Mouse (Mus musculus) frontal cortex, postnatal 36 days (tissue): ENCODE measurements around the gene Rundc1.
"Not testable (repeated sequence)": the region's sequence is repeated elsewhere in the genome, so short reads cannot be mapped to it uniquely, and the experiment has no call there.

ENCODE experiments used
- DNase-seq, 2 experiments: peaks; one replicate each; pipeline ENCODE4 v3.0.0; 2022; ENCODE audit warnings: low spot score in 2 of 2

The Rundc1 gene

DNA sequence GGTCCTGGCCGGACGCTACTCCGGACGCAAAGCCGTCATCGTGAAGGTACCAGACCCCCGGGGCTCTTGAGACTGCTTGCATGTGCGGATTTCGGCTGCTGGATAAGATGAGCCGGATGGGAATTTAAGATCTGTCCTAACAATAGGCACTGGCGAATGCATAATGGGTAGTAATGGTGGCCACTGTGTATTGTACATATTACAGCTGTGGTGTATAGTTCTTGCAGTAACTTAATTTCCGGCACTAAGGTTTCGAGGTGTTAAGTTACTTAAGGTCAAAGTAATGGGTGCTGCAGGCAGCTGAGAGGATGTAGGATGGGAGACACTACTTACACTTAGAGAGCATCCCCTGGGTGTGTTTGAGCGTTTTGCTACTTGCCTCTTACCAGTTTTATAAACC, 17.9 kb downstream of the Rundc1 start:
- DNase-seq, result no peak

DNA sequence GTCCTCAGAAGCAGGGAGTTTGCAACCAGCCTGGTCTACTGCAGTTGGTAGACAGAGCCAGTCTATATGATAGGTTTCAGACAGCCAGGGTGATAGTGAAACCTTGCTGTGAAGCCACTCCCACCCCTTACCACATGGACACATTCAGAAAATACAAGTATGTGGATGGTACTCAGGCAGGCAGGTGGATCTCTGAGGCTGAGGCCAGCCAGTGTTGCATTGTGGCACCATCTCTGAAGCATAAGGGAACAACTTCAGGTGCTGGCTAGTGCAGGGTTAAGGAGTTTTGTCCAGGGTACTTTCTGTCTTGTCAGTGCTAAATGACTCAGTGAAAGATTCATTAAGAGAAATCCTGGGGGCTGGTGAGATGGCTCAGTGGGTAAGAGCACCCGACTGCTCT, 21.4 kb downstream of the Rundc1 start:
- DNase-seq, result no peak

DNA sequence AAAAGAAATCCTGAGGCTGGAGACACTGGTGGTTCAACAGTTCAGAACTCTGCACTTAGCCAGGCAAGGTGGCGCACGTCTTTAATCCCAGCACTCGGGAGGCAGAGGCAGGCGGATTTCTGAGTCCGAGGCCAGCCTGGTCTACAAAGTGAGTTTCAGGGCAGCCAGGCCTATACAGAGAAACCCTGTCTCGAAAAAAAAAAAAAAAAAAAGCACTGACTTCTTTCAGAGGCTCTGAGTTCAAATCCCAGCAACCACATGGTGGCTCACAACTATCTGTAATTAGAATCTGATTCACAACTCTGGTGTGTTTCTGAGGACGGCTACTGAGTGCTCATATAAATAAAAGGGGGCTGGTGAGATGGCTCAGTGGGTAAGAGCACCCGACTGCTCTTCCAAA, 22.0 kb downstream of the Rundc1 start:
- not testable (repeated sequence) for DNase-seq

DNA sequence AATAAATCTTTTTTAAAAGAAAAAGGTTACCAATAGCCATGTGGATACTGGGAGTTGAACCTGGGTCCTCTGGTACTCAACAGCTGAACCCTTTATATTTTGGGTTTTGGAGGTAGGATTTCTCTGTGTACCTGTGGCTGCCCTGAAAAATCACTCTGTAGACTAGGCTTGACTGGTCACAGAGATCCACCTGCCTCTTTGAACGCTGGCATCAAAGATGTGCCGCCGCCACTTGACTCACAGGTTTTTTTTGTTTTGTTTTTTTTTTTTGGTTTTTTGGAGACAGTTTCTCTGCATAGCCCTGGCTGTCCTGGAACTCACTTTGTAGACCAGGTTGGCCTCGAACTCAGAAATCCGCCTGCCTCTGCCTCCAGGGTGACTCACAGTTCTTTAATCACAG, 22.9 kb downstream of the Rundc1 start:
- no peak for DNase-seq

DNA sequence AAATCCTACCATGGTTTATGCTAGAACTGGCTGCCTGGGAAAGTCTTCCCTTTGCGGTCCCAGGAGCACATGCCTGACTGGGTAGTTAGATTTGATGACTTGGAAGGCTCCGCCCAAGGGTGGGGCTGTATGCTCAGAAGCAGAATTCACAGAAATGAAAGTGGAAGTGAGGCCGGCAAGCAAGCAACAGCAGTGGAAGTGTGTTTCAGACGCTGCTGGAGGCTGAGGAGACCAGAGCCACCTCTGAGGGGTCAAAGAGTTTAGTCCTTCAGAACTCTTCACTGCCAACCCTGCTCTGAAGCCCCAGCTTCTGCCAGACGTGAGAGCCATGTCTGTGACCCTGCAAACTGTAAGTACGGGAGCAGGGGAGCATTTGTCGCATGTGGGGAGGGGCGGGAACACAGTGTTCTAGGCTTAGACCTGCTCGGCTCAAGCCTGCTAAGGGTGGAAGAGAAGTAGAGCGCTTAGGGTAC, 23.4 kb downstream of the Rundc1 start, which contains the start of gene Ifi35:
Gene Ifi35 (plus strand): TSS at position 134 of the 473 bp plus-strand sequence.
- DNase-seq, result no peak

DNA sequence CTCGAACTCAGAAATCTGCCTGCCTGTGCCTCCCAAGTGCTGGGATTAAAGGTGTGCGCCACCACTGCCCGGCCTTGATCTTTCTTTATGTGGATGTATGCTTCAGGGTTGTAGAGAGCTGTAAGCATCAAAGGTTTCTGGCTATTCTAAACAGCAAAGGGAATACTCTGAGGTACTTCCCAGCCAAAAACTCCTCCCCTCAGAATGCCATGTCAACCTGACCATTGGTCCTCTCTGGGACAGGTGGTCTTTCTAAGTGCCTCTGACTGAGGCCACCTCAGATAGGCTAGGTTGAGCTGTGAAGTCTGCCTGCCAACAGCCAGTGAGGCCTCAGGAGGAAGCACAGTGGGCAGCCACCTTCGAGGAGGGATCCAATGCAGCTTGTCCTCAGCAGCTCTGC, 24.0 kb downstream of the Rundc1 start:
- DNase-seq, result no peak

DNA sequence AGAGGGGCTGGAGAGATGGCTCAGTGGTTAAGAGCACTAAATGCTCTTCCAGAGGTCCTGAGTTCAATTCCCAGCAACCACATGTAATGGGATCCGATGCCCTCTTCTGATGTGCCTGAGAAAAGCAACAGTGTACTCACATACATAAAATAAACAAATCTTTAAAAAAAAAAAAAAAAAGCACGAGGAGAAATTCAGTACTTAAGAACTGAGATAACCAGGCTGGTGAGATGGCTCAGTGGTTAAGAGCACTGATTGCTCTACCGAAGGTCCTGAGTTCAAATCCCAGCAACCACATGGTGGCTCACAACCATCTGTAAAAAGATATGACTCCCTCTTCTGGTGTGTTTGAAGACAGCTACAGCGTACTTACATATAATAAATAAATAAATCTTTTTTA, 24.7 kb downstream of the Rundc1 start:
- DNase-seq, result not testable (repeated sequence)

DNA sequence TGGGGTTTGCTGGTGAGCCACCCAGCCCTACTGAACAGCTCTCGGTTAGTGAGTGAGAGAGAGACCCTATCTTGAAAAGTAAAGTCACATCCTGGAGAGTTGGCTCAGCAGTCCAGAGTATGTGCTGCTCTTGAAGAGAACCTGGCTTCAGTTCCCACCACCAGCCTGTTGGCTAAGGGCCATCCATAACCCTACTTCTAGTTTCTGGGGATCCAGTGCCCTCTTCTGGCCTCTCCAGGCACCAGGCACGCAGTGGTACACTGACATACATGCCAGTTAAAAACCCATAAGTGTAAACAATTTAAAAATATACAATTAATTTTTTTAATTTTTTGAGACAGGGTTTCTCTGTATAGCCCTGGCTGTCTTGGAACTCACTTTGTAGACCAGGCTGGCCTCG, 25.5 kb downstream of the Rundc1 start:
- DNase-seq, result no peak

DNA sequence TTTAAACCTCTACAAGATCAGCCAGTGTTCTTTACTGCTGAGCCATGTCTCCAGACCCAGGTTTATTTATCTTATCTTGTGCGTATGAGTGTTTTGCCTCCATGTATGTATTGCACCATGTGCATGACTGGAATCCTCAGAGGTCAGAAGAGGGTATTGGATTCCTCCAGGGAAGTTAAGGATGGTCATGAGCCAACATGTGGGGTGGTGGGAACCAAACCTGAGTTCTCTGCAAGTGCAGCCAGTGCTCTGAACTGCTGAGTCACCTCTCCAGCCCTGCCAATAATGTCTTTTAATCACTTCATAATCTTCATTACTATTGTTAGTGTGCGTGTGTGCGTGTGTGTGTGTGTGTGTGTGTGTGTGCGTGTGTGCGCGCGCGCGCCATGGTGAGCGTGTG, 26.7 kb downstream of the Rundc1 start:
- no peak for DNase-seq

DNA sequence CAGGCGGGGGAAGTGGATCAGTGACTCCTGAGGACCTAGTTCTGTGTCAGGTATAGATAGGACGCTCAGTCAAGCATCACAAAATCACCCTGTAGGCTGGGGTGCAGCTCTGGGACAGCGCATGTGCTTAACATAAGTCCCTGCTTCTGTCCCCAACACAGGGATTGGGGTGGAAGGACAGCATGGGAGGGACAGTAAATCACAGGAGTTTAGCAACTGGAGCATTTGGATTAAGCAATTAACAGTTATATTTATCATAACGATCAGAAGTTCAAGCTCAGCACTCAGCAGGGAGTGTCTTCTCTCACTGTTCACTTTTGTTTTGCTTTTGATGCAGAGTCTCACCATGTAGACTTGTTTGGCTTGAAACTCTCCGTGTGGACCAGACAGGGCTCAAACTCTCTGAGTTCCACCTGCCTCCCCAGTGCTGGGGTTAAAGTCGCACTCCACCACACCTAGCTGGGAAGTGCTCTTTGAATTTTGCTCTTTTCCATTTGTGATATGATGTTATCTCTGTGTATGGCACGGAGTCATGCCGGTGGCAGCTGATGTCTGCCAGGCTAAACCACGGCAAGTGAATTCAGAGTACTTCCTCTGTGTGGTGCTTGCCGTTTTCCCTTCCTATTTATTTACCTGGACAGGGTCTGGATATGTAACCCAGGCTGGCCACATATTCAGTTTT, 27.3 kb downstream of the Rundc1 start:
- no peak for DNase-seq

DNA sequence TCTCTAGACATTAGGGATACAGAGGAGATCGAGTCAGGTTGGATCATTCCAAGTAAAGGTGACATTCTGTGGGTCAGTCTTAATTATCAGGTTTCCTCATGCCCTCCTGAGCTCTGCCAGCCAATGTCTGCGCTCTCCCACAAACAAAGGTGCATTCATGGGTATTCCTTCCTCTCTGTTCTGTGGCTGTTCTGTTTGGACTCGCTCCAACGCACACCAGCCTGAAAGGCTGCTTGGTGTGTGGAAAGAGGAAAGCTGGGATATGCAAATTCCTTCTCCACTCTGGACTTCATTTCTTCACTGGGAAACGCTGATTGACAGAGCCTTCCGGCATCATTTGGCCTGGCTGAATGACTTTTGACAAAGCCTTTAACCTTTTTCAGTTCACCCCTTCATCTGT, 29.8 kb downstream of the Rundc1 start:
- no peak for DNase-seq

DNA sequence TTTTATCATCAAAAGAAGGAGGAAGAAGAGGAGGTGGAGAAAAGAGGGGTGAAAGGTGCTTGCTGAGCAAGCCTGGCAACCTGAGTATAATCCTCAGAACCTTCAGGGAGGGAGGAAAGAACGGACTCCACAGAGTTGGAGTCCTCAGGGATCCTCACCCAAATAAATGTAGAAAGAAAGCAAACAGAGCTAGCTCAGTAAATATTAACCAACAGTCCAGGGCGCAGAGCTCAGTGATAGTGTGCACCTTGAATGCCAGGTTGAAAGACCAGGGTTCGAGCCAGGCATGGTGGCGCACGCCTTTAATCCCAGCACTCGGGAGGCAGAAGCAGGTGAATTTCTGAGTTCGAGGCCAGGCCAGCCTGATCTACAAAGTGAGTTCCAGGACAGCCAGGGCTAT, 30.7 kb downstream of the Rundc1 start:
- no peak for DNase-seq

DNA sequence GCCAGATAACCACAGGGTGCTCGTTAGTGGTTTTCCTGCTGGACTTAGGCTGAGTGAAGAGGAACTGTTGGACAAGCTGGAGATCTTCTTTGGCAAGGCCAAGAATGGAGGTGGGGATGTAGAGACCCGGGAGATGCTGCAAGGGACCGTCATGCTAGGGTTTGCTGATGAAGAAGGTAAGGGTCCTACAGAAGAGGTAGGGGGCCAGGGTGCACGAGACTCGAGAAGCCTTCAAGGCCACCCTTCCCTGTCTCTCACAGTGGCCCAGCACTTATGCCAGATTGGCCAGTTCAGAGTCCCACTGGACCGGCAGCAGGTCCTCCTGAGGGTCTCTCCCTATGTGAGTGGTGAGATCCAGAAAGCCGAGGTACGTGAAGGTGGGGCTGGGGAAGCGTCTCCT, 32.7 kb downstream of the Rundc1 start:
- DNase-seq, result no peak

DNA sequence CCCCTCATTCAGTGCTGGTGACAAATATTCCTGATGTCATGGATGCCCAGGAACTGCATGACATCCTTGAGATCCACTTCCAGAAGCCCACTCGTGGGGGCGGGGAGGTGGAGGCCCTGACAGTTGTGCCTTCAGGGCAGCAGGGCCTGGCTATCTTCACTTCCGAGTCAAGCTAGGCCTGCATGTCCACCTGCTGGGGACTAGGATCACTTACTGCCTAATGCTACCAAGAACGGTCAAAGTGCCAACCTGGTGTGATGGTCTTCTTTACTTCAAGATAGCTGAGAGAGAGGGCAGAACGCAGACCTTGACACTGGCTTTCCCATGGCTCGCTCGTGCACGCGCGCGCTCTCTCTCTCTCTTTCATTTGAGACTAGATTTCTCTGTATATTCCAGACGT, 33.3 kb downstream of the Rundc1 start:
- DNase-seq, result no peak

DNA sequence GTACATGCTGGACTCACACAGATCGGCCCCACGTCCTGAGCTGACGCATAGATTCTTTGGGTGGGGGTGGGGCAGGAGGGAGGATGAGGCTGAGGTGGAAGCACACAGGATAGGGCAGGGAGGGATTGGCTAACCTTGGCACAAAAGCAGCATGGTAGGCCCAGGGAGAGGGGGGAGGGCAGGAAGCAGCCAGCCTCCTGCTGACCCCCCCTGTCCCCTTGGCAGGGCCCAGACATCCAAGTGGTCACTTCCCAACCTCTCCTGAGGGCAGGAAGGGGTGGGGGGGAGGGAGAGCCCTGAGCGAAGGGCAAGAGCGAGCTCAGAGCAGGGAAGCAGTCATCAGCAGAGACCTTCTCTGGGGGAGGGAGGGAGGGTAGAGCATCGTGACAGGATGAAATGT, 34.8 kb downstream of the Rundc1 start:
- DNase-seq, result no peak

DNA sequence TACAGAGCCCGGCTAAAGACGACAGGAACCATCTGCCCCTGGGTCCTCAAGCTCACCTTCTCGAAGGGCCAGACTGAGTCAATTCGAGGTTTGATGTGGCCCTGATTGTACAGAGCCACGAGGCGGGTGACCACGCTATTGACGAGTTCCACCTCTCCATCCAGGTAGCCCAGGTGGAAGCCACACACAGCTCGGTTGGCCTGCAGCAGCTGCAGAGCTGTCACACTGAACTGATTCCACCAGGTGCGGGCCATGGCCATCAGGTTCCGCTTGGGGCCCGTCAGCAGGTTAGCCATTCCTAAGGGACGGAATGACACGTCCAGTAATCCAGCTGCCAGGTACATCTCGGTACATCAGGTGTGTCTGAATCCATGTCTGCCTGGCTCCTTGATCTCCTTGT, 35.4 kb downstream of the Rundc1 start:
- no peak for DNase-seq

DNA sequence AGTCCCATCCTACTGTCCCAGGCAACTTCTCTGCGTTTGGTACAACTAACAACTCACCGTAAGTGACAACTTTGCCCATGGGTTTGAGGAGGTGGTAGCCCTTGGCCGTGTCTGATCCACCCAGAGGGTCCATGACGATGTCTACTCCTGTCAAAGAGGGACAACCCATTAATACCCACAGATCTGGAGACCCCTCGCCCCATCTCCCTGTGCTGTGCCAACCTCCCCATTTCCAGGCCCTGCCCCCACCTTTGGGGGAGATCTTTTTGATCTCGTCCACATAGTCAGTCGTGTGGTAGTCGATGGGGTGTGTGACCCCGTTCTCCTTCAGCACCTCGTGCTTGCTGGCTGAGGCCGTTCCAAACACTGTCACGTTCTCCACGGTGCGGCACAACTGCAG, 37.3 kb downstream of the Rundc1 start:
- DNase-seq, result no peak

DNA sequence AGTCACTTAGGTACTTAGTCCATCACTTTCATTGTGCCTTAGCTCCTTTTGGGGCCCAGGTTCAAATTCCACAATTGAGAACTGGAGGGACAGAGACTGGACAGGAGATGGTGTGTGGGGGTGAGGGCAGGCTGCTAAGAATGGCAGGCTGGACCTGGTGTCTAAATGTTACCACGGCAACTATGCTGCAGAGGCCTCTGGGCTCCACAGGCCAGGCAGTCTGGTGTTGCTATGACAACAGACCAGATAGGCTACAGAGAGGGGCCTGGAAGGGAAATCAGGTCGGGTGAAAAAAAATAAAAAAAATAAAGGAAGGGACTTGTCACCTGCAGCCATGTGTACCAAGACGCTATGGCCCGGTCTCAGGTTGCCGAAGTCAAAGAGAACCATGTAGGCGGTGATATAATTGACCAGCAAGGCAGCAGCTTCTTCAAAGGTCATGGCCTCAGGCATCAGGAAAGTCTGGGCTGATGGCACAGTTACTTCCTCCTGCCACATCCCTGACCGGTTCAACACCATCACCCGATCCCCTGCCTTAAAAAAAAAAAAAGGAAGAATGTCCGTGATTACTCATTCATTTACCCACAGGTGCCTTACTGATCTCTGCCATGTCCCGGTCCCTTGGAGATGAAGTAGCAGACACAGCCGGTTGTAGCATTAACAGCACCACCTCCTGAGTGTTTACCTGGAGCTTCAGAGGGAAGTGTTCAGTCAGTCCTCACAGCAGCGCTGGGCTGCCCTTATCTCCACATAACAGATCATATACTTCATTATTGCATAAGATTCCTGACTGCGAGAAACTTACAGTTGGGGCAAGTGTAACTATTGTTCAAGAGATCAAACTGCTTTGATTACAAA, 37.9 kb downstream of the Rundc1 start:
- DNase-seq, result no peak

DNA sequence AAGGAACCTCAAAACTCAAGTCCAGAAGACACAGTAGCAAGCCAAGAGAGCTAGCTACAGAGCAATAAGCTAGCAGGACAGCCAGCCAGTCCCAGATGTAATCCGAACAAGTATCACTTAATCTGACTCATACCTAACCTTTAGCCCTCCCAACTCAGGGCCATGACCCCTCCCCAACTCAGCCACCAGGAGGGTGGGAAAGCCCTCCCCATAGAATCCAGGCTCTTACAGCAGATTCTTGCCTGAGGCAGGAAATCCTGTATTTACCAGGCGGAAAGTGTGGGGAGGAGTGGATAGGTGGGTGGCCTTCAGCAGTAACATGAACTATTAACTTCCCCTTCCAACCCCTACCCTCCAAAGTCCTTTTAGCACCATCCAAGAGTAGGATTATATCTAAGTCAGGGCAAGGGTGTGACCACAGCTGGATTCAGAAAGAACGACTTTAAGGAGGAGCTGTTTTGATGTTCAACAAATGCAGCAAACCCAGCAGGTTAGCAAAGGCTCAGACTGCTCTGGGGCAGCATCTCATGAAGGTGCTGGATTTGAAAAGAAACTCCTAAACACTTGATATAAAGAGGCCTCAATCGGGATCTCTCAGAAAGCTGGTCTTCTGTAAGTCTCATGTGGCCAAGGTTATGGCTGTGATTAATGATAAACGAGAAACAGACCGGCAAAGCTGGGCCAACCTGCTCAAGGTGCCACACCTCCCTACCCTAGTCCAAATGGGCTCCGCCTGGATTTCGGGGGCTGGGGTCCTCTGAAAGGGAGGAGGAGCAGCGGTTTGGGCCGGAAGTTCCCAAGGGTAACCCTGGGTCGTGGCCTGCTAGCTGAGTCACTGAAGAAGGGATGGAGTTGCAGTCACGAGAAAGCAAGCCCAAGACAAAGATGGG, 39.6 kb downstream of the Rundc1 start, which contains the start of gene Rnd2:
Gene Rnd2 (plus strand): TSS at position 789 of the 890 bp plus-strand sequence.
- no peak for DNase-seq

DNA sequence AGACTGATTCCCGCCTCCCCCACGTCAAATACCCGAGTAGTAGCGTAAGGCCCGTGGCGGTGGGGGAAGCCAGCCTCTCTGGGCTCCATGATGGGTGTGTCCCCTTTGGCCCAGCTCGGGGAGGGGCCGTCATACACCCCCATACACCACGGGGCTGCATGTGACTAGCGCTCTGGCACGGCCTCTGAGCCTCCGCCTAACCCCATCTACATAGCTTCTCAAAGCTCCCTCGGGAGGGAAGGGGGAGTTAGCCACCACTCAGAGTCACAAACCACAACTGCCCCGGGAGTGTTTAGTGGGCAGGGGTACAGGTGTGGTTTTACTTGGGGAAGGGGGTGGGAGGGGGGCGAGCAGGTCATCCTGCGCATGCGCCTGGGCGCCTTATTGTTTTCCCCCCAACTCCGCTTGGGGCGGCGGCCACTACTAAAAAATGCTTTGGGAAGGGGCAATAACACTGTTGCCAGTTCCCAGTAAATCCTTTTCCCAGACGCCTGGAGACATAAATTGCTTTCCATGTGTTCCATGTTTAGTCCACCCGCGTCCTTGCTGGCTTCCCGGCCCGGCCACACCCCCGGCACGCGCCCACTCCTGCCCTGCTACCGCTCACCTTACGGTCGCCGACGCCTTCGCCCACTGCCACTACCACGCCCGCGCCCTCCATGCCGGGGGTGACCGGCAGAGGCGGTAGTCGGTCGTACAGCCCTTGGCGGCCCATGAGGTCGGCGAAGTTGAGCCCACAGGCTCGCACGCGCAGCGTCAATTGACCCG, 40.4 kb downstream of the Rundc1 start:
- DNase-seq, result peak in 1 of 2 experiments; percentile 19

DNA sequence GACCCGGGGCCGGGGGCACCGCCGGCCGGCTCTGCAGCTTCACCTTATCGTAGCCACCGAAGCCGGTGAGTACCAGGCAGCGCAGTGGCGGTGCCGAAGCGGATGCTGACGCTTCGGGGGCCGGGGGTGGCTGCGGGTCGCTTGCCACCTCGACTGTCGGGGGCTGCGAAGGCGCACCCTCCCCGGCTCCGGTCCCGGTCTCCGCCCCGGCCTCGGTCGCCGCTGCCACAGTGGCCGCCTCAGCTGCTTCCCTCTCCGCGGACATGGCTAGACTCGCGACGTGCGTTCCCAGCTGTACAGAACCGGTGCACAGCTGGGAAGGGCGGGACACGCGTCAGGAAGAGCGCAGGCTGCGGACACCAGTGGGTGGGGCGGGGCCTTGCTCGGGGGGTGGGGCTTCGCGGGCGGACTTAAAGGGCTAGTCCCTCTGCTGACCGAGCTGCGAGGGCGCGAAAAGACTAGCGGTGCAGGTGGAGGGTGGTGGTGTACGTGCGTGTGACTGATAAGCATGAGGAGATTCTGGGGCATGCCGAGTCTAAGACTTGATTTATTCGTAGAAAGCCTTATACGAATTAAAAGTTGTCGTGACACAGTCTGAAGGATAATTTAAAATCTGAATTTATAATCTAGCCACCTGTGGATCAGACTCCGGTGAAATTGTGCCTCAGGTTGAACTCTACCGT, 41.1 kb downstream of the Rundc1 start, which contains the start of gene Vat1:
Gene Vat1 (minus strand): TSS at position 362 of the 683 bp plus-strand sequence.
- DNase-seq, result peak; percentile 56 to 61
